Mouse (Mus musculus) bone marrow macrophage, adult 2 months (primary cell): ENCODE measurements around the gene Lrba. TPM values are rescaled to one million over a fixed set of nuclear protein-coding genes. Genes with fewer than 3 reads are reported as not detected.
A peak's percentile ranks its signal among the peaks of the same experiment; 100 is the strongest.

Experiments used
- H3K27ac ChIP-seq: 2 replicates; pipeline ENCODE4 v1.5.1; 2012; ENCODE audit warnings: low read depth, low read length; ENCODE audit not compliant: insufficient read depth
- H3K4me1 ChIP-seq: 2 replicates; pipeline ENCODE4 v1.6.1; 2012; ENCODE audit warnings: low read length; ENCODE audit not compliant: control insufficient read depth, insufficient read depth
- H3K4me3 ChIP-seq: 2 replicates; pipeline ENCODE4 v1.5.1; 2012; ENCODE audit warnings: mild to moderate bottlenecking, low read length, moderate library complexity; ENCODE audit not compliant: insufficient read depth
- CTCF ChIP-seq: IDR thresholded peaks from 2 replicates; pipeline ENCODE4 v1.5.1; 2012; ENCODE audit warnings: low read depth, mild to moderate bottlenecking, low read length, moderate library complexity
- POLR2A ChIP-seq: IDR thresholded peaks from 2 replicates; pipeline ENCODE4 v1.6.1; 2012; ENCODE audit warnings: mild to moderate bottlenecking, low read depth, low read length, borderline replicate concordance
- polyA plus RNA-seq: library from polyadenylated mRNA; stranded (reverse); fragments of >200 nt; gene quantifications from 2 replicates; pipeline ENCODE4 v1.2.4, GENCODE M21; 2012; ENCODE audit not compliant: missing spikeins, insufficient read depth, insufficient read length

Gene Lrba
- polyA plus RNA-seq, 1 experiment, result 5.8 TPM

GRCm38 (mm10) chr3:86786280-86786679 is 561.8 kb downstream of the Lrba start:
- no peak for TF ChIP-seq CTCF
- TF ChIP-seq POLR2A, result no peak
- no peak overlapping the region for H3K27ac ChIP-seq

GRCm38 (mm10) chr3:86786845-86787351 is 562.4 kb downstream of the Lrba start:
- no peaks in the 10 kb centered on the region for H3K4me1 ChIP-seq

More at GRCm38 (mm10) chr3:86786280-86786679, 561.8 kb downstream of the Lrba start:
- H3K4me1 ChIP-seq, result no peaks in the 10 kb centered on the region
- no peak overlapping the region for H3K4me3 ChIP-seq

GRCm38 (mm10) chr3:86787423-86788123 is 563.1 kb downstream of the Lrba start:
- Histone ChIP-seq H3K4me1 (no peaks in the 10 kb centered on the region), H3K4me3 (no peak overlapping the region), H3K27ac (no peak overlapping the region)
- no peak for TF ChIP-seq POLR2A
- TF ChIP-seq CTCF, result no peak

More at GRCm38 (mm10) chr3:86786845-86787351, 562.4 kb downstream of the Lrba start:
- no peak for TF ChIP-seq POLR2A
- no peak for TF ChIP-seq CTCF
- Histone ChIP-seq H3K27ac (no peak overlapping the region), H3K4me3 (no peak overlapping the region)

- TF ChIP-seq CTCF (peak; percentile 40; the same call in 1 of the 2 replicates), POLR2A (no peak)
- Histone ChIP-seq H3K4me3 (no peak overlapping the region), H3K4me1 (no peaks in the 10 kb centered on the region), H3K27ac (no peak overlapping the region)
Observed at GRCm38 (mm10) chr3:86788711-86789110, 564.2 kb downstream of the Lrba start.

- no peak for TF ChIP-seq POLR2A
- TF ChIP-seq CTCF, result no peak
- no peak overlapping the region for H3K27ac ChIP-seq
Observed at GRCm38 (mm10) chr3:86789752-86790151, 565.3 kb downstream of the Lrba start.

GRCm38 (mm10) chr3:86793264-86793663 is 568.8 kb downstream of the Lrba start:
- TF ChIP-seq CTCF, result no peak
- no peak for TF ChIP-seq POLR2A
- Histone ChIP-seq H3K4me1 (no peaks in the 10 kb centered on the region), H3K4me3 (no peak overlapping the region), H3K27ac (no peak overlapping the region)

More at GRCm38 (mm10) chr3:86789752-86790151, 565.3 kb downstream of the Lrba start:
- no peaks in the 10 kb centered on the region for H3K4me1 ChIP-seq
- H3K4me3 ChIP-seq, result no peak overlapping the region

GRCm38 (mm10) chr3:86793720-86794191 is 569.3 kb downstream of the Lrba start:
- no peak overlapping the region for H3K4me3 ChIP-seq

GRCm38 (mm10) chr3:86796716-86797115 is 572.2 kb downstream of the Lrba start:
- no peak overlapping the region for H3K4me3 ChIP-seq
- H3K4me1 ChIP-seq, result no peaks in the 10 kb centered on the region
- H3K27ac ChIP-seq, result no peak overlapping the region
- no peak; the same call in 1 of the 2 replicates for TF ChIP-seq CTCF
- TF ChIP-seq POLR2A, result no peak

More at GRCm38 (mm10) chr3:86793720-86794191, 569.3 kb downstream of the Lrba start:
- Histone ChIP-seq H3K4me1 (no peaks in the 10 kb centered on the region), H3K27ac (no peak overlapping the region)
- TF ChIP-seq CTCF (no peak), POLR2A (no peak)

GRCm38 (mm10) chr3:86797871-86798460 is 573.5 kb downstream of the Lrba start:
- Histone ChIP-seq H3K27ac (no peak overlapping the region), H3K4me1 (no peaks in the 10 kb centered on the region), H3K4me3 (no peak overlapping the region)
- TF ChIP-seq POLR2A (no peak), CTCF (no peak)

- Histone ChIP-seq H3K27ac (no peak overlapping the region), H3K4me1 (no peaks in the 10 kb centered on the region), H3K4me3 (no peak overlapping the region)
- TF ChIP-seq POLR2A, result no peak
- no peak for TF ChIP-seq CTCF
Observed at GRCm38 (mm10) chr3:86799041-86799440, 574.6 kb downstream of the Lrba start.
